Mouse (Mus musculus): Measurements from ENCODE around the gene Smad3. TPM values are rescaled to one million over a fixed set of nuclear protein-coding genes. Genes with fewer than 3 reads are reported as not detected.

The Smad3 gene
- polyA plus RNA-seq, 1 experiment from 2014 or later, result 24.5 TPM

DNA sequence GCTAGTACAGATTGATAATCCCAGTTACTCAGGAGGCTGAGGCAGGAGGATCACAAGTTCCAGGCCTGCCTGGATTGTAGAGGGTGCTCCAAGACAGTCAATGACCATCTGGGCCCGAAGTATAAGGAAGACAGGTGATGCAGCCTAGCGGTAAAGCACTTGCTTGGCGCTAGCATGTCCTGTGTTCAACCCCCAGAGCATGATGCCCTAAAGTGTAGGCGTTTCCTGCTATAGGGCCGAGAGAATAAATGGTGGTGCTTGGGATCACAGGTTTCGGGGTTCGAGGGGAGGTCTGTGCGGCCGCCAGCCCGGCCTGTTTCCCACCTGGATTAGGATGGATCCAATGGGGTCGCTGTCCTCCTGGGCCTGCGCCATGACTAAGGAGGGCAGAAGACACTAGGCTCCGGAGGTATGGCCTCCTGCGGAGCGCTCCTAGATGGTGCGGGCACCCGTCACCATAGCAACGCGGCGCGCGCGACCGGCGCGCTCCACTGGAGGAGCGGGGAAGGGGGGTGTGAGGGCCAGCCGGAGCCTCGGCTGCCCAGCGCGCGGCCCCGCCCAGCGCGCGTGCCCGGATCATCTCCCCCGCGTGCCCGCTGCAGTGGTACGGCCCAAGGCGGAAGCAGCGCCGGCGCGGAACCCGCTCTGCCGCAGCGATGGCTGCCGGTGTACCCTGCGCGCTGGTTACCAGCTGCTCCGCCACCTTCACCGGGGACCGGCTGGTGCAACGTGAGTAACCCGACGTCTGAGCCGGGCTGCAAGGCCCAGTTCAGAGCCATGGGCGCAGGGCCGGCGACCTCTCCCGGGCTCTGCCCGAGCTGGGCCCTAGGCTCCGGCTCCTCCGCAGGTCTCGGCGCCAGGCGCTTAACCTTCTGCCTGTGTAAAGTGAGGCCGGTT is 155.5 kb downstream of the Smad3 start, which contains the start of the genes Iqch and Aagab:
Gene Iqch, minus strand, starts transcription at position 451 of the 897 bp plus-strand sequence.
Gene Aagab, plus strand, starts transcription at position 618 of the 897 bp plus-strand sequence.
- peak within 1 kb of the TSS; percentile 79 for H3K9ac ChIP-seq
- ATAC-seq (ENCODE audit: low FRiP score, low read depth), result peak; percentile 95

More for the DNA sequence above, 155.5 kb downstream of the Smad3 start, which contains the start of the genes Iqch and Aagab:
- H3K36me3 ChIP-seq, result no peaks in the 10 kb centered on the region
- H3K4me2 ChIP-seq (replicated peaks), result peak within 1 kb of the TSS; percentile 65
- 0 out of 2 replicates have a peak within 1 kb of the TSS, but pooled peaks have one; percentile 26 for H3K27ac ChIP-seq
- 2% methylated on average over 61 of the region's 70 CpGs for WGBS
- no peaks in the 10 kb centered on the region for H3K27me3 ChIP-seq (replicated peaks)
- H3K4me1 ChIP-seq, result peaks cover 15% of the 10 kb centered on the region
- peak within 1 kb of the TSS; percentile 92 for H3K4me3 ChIP-seq
- H3K9me3 ChIP-seq, result no peaks in the 10 kb centered on the region

Other genes with a start within 250 kb of the Smad3 start
- 0.17 and 0.27 TPM in 2 replicates for gene Iqch, start 155.5 kb downstream of the Smad3 start, polyA plus RNA-seq (2016; fragmentation: Nextera tagmentation; extraction: Ambion mirVana)
- 56.5 and 57.0 TPM in 2 replicates for gene Aagab, start 155.3 kb downstream of the Smad3 start, polyA plus RNA-seq (2016; fragmentation: Nextera tagmentation; extraction: Ambion mirVana)